Mouse (Mus musculus) cerebellum, adult 8-10 months (tissue): Measurements from ENCODE around the gene Mettl8.

Experiments used
- DNase-seq: peaks from one replicate; pipeline ENCODE4 v3.0.0; 2022

Gene Mettl8

DNA sequence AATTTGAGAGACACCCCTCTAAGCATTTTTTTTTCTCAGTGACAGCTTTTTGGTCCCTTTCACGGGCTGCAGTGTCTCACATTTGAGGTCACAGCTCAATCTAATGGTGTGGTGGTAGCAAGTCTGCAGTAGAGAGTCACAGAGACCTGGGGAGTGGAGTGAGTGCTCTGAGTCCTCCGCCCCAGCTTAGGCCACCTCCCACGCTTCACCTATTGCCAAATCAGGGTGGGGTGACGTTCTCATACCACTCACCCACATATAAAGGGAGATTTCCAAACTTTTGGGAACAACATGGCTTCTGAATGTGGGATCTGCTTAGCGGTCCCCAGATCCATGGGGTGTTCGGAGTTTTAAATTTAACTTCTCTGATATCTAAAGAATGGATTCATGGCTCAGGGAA is 132.6 kb downstream of the Mettl8 start:
- no peak for DNase-seq

DNA sequence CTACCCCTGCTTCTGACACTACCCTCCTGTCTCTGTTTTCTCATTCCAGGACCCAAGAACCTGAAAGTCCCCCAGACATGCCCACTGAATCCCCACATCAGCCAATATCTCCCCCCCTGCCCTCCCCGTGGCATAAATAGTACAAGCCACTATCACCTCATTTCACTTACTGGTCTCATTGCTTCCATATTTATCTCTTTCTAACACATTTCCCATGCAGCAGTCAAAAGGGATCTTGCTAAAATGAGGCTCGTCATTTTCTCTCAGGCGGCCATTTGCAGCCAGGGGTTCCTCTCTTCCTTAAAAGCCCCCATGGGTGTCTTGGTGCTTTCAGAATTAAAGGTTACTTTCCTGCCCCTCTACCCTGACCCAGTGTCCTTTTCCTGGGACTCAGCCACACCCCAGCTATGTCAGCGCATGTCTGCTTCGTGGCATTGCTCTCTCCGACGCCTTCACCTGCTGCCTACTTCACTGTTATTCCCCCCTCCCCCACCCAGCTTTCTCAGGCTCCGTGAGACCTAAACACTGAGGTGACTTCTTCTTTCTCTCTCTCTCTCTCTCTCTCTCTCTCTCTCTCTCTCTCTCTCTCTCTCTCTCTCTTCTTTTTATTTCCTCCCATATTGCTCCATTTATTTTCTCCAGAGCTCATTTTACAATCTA is 134.3 kb downstream of the Mettl8 start:
- DNase-seq, result no peak

DNA sequence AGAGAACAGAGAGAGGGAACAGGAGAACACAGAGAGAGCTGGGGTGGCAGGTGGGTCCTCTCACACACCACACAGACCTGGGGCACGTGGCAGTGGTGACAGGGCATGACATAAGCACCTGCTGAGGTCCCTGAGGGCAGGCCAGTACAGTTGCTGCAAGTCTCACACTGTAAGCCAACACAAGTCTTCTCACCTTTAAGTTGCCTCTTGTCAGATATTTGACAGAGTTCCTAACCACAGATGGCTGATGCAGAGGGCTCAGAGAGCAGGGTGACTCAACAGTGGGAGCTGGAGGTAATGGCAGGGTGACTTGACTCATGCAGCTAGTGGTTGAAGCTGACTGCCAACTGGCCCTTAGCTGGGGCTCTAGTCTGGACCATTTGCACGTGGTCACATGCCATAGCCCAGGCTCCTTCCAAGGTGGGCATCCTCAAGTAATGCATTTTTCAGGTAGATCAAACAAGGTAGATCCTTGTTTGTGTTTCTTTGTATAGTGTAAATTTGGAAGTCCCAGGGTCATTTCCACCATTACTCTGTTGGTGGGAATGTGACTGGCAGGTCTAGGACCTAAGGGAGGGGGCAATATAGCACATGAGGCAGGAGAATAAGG is 135.4 kb downstream of the Mettl8 start:
- no peak for DNase-seq

DNA sequence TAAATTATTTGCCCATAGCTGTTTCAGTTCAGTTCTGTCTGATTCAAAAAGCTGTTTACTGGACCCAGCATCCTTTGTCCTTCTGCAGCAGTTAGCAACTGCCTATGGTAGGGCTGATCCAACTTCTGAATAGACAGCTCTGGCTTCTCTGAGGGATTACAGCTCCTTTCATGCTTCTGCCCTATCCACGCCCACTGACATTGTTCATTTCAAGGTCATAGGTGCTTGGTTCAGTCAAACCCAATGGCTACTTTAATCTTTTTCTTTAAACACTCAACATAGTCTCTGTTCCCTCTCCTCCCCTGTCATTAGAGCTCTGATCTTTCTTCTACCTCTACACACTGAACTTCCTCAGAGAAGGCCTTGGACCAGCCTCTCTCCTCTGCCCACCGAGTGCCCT is 136.9 kb downstream of the Mettl8 start:
- DNase-seq, result no peak
